Mouse (Mus musculus): ENCODE data around the gene Slc39a10.

GRCm38 (mm10) chr1:46853317-46854035 is 39.2 kb downstream of the Slc39a10 start:
- TF ChIP-seq CTCF (IDR thresholded peaks at IDR 0.05; ENCODE audit: low read depth, low read length) (no peak), POLR2A (IDR thresholded peaks at IDR 0.05; ENCODE audit: extremely low read depth, insufficient read depth, low read length) (peak; percentile 89)

Measured in liver, adult 2 months (tissue).